Mouse (Mus musculus): ENCODE data around the gene Ercc5. TPM values are rescaled to one million over a fixed set of nuclear protein-coding genes. Genes with fewer than 3 reads are reported as not detected.

Ercc5 gene
- polyA plus RNA-seq, 1 experiment: 7.1 TPM

GRCm38 (mm10) chr1:44119201-44120073 is 28.1 kb upstream of the Ercc5 start:
- WGBS: under 1% methylated on average over 43 of the region's 43 CpGs
- TF ChIP-seq CTCF (IDR thresholded peaks at IDR 0.05; ENCODE audit: control insufficient read depth, insufficient read depth, low read length) (peak; percentile 32; the same call in 1 of the 2 replicates), POLR2A (IDR thresholded peaks at IDR 0.05; ENCODE audit: borderline replicate concordance, control insufficient read depth, low read depth, low read length) (peak; percentile 35; the same call in 1 of the 2 replicates)

GRCm38 (mm10) chr1:44120074-44120406 is 27.5 kb upstream of the Ercc5 start:
- Histone ChIP-seq H3K4me1 (ENCODE audit: control insufficient read depth, insufficient read depth, low read length) (no peaks in the 10 kb centered on the region), H3K4me3 (replicated peaks; ENCODE audit: control insufficient read depth, low read depth, low read length) (peak overlapping the region; percentile 68), H3K27ac (ENCODE audit: control insufficient read depth, insufficient read depth, low read depth, low read length, poor library complexity) (no peak overlapping the region; the same call in 1 of the 2 replicates)
- 21% methylated on average over 6 of the region's 6 CpGs for WGBS
- no peak for TF ChIP-seq CTCF (IDR thresholded peaks at IDR 0.05; ENCODE audit: control insufficient read depth, insufficient read depth, low read length)
- no peak for TF ChIP-seq POLR2A (IDR thresholded peaks at IDR 0.05; ENCODE audit: borderline replicate concordance, control insufficient read depth, low read depth, low read length)

More at GRCm38 (mm10) chr1:44119201-44120073, 28.1 kb upstream of the Ercc5 start:
- Histone ChIP-seq H3K27ac (ENCODE audit: control insufficient read depth, insufficient read depth, low read depth, low read length, poor library complexity) (peak overlapping the region; percentile 24; the same call in 1 of the 2 replicates), H3K4me3 (replicated peaks; ENCODE audit: control insufficient read depth, low read depth, low read length) (peak overlapping the region; percentile 68), H3K4me1 (ENCODE audit: control insufficient read depth, insufficient read depth, low read length) (no peaks in the 10 kb centered on the region)

GRCm38 (mm10) chr1:44122256-44122655 is 25.3 kb upstream of the Ercc5 start:
- 5% methylated on average over 3 of the region's 3 CpGs for WGBS
- TF ChIP-seq POLR2A (IDR thresholded peaks at IDR 0.05; ENCODE audit: borderline replicate concordance, control insufficient read depth, low read depth, low read length) (no peak), CTCF (IDR thresholded peaks at IDR 0.05; ENCODE audit: control insufficient read depth, insufficient read depth, low read length) (no peak)
- H3K4me1 ChIP-seq (ENCODE audit: control insufficient read depth, insufficient read depth, low read length): no peaks in the 10 kb centered on the region
- no peak overlapping the region for H3K27ac ChIP-seq (ENCODE audit: control insufficient read depth, insufficient read depth, low read depth, low read length, poor library complexity)
- H3K4me3 ChIP-seq (replicated peaks; ENCODE audit: control insufficient read depth, low read depth, low read length): no peak overlapping the region

GRCm38 (mm10) chr1:44125590-44125989 is 22.0 kb upstream of the Ercc5 start:
- TF ChIP-seq CTCF (IDR thresholded peaks at IDR 0.05; ENCODE audit: control insufficient read depth, insufficient read depth, low read length) (no peak), POLR2A (IDR thresholded peaks at IDR 0.05; ENCODE audit: borderline replicate concordance, control insufficient read depth, low read depth, low read length) (no peak)
- Histone ChIP-seq H3K27ac (ENCODE audit: control insufficient read depth, insufficient read depth, low read depth, low read length, poor library complexity) (no peak overlapping the region), H3K4me3 (replicated peaks; ENCODE audit: control insufficient read depth, low read depth, low read length) (no peak overlapping the region), H3K4me1 (ENCODE audit: control insufficient read depth, insufficient read depth, low read length) (no peaks in the 10 kb centered on the region)
- 64% methylated on average over 4 of the region's 4 CpGs for WGBS

- H3K4me1 ChIP-seq (ENCODE audit: control insufficient read depth, insufficient read depth, low read length): no peaks in the 10 kb centered on the region
- no peak for TF ChIP-seq POLR2A (IDR thresholded peaks at IDR 0.05; ENCODE audit: borderline replicate concordance, control insufficient read depth, low read depth, low read length)
- WGBS: 76% methylated on average over 4 of the region's 4 CpGs
- no peak overlapping the region for H3K4me3 ChIP-seq (replicated peaks; ENCODE audit: control insufficient read depth, low read depth, low read length)
- no peak overlapping the region for H3K27ac ChIP-seq (ENCODE audit: control insufficient read depth, insufficient read depth, low read depth, low read length, poor library complexity)
These were observed 17.5 kb upstream of the Ercc5 start for GRCm38 (mm10) chr1:44129929-44130581.

GRCm38 (mm10) chr1:44140232-44140631 is 7.3 kb upstream of the Ercc5 start:
- H3K4me1 ChIP-seq (ENCODE audit: control insufficient read depth, insufficient read depth, low read length): no peaks in the 10 kb centered on the region
- WGBS: 71% methylated on average over 4 of the region's 4 CpGs
- H3K27ac ChIP-seq (ENCODE audit: control insufficient read depth, insufficient read depth, low read depth, low read length, poor library complexity): no peak overlapping the region
- TF ChIP-seq POLR2A (IDR thresholded peaks at IDR 0.05; ENCODE audit: borderline replicate concordance, control insufficient read depth, low read depth, low read length): no peak
- TF ChIP-seq CTCF (IDR thresholded peaks at IDR 0.05; ENCODE audit: control insufficient read depth, insufficient read depth, low read length): no peak
- no peak overlapping the region for H3K4me3 ChIP-seq (replicated peaks; ENCODE audit: control insufficient read depth, low read depth, low read length)

GRCm38 (mm10) chr1:44142747-44143146 is 4.8 kb upstream of the Ercc5 start:
- no peaks in the 10 kb centered on the region for H3K4me1 ChIP-seq (ENCODE audit: control insufficient read depth, insufficient read depth, low read length)
- TF ChIP-seq CTCF (IDR thresholded peaks at IDR 0.05; ENCODE audit: control insufficient read depth, insufficient read depth, low read length) (no peak), POLR2A (IDR thresholded peaks at IDR 0.05; ENCODE audit: borderline replicate concordance, control insufficient read depth, low read depth, low read length) (no peak)
- WGBS: 82% methylated on average over 5 of the region's 5 CpGs
- no peak overlapping the region for H3K27ac ChIP-seq (ENCODE audit: control insufficient read depth, insufficient read depth, low read depth, low read length, poor library complexity)
- no peak overlapping the region for H3K4me3 ChIP-seq (replicated peaks; ENCODE audit: control insufficient read depth, low read depth, low read length)

- no peaks in the 10 kb centered on the region; the same call in 1 of the 2 replicates for H3K4me1 ChIP-seq (ENCODE audit: control insufficient read depth, insufficient read depth, low read length)
- no peak overlapping the region for H3K27ac ChIP-seq (ENCODE audit: control insufficient read depth, insufficient read depth, low read depth, low read length, poor library complexity)
- WGBS: 33% methylated on average over 6 of the region's 6 CpGs
- peak overlapping the region; percentile 59 for H3K4me3 ChIP-seq (replicated peaks; ENCODE audit: control insufficient read depth, low read depth, low read length)
- TF ChIP-seq CTCF (IDR thresholded peaks at IDR 0.05; ENCODE audit: control insufficient read depth, insufficient read depth, low read length) (no peak), POLR2A (IDR thresholded peaks at IDR 0.05; ENCODE audit: borderline replicate concordance, control insufficient read depth, low read depth, low read length) (no peak)
These were observed 1.2 kb downstream of the Ercc5 start for GRCm38 (mm10) chr1:44148706-44149105.

All from bone marrow, adult 2 months (tissue).